Mouse (Mus musculus): ENCODE results near the gene Olfr1118. TPM values are rescaled to one million over a fixed set of nuclear protein-coding genes. Genes with fewer than 3 reads are reported as not detected.
"Not testable (repeated sequence)": the region's sequence is repeated elsewhere in the genome, so short reads cannot be mapped to it uniquely, and the experiment has no call there.

Olfr1118 gene
- polyA plus RNA-seq (2015; fragmentation: Nextera tagmentation; extraction: Ambion mirVana), result not detected in 2 replicates

DNA sequence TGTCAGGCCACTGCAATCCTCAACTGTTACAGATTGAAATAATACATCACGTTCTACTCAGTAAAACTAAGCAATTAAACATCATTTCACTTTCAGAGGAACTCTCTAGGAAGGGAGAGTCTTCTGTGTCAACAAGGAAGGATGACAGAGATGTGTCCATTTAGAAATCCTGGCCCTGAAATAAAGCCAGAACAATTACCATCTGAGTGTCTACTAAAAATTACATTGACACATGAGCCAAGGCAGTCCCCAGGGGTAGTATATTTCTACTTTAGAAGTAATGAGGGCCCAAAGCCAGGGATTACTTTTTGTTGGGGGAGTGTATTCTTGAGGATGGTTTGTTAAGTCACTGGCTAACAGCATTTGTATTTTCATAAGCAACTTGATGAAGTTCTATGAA lies at the start of gene Olfr1118:
Gene Olfr1118, plus strand, starts transcription at position 301 of the 400 bp plus-strand sequence.
- Histone ChIP-seq H3K9ac (no peak within 1 kb of the TSS), H3K4me3 (no peak within 1 kb of the TSS), H3K4me1 (no peaks in the 10 kb centered on the region), H3K27ac (no peak within 1 kb of the TSS), H3K36me3 (no peaks in the 10 kb centered on the region), H3K4me2 (replicated peaks) (no peak within 1 kb of the TSS), H3K27me3 (no peaks in the 10 kb centered on the region), H3K9me3 (no peaks in the 10 kb centered on the region)
- ATAC-seq (ENCODE audit: low FRiP score, low read depth), result no peak
- 70% methylated on average over 1 of the region's 1 CpGs for WGBS

GRCm38 (mm10) chr2:87267234-87267633 lies 40.1 kb upstream of the Olfr1118 start, which contains the start of gene Olfr1116:
TSS of gene Olfr1116 (plus strand) at chr2:87267534.
- Histone ChIP-seq H3K9me3 (0 out of 2 replicates have a peak, but pooled peaks cover 4% of the 10 kb centered on the region), H3K27me3 (no peaks in the 10 kb centered on the region), H3K27ac (no peak within 1 kb of the TSS), H3K9ac (no peak within 1 kb of the TSS), H3K4me1 (no peaks in the 10 kb centered on the region), H3K4me2 (replicated peaks) (no peak within 1 kb of the TSS), H3K4me3 (no peak within 1 kb of the TSS), H3K36me3 (no peaks in the 10 kb centered on the region)
- WGBS, result 91% methylated on average over 1 of the region's 1 CpGs
- ATAC-seq (ENCODE audit: low FRiP score, low read depth), result no peak

DNA sequence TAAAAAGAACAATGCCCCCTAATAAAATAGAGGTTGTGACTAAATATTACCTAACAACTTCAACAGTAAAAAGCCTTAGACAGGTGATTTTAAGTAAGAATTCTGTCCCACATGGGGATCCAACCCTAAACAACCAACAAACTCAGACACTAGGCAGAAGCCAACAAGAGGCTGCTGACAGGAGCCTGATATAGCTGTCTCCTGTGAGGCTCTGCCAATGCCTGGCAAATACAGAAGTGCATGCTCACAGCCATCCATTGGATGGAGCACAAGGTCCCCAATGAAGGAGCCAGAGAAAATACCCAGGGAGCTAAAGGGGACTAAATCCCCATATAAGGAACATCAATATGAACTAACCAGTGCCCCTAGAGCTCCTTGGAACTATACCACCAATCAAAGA lies 13.4 kb upstream of the Olfr1118 start:
- not testable (repeated sequence) for H3K9me3 ChIP-seq; H3K4me3 ChIP-seq; H3K36me3 ChIP-seq; H3K27ac ChIP-seq; H3K27me3 ChIP-seq; H3K4me2 ChIP-seq (replicated peaks); H3K4me1 ChIP-seq; H3K9ac ChIP-seq; ATAC-seq (ENCODE audit: low FRiP score, low read depth)

DNA sequence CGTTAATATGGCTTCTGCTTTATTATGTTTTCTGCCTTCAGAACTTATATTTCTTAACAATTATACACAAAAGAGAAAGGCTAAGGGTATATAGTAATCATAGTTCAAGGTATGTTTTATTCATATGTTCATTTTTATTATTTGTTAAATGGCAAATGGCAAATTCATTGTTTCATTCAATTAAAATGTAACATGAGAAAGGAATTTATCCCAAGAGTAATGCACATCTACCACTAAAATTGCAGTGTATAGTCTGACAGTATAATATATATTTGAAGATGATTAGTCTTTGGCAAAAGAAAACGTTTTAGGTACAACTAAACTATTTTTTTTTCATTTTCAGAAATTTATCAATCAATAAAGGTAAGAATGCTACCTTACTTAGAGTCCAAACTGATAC lies 47.1 kb downstream of the Olfr1118 start, which contains the start of gene Olfr1120:
Gene Olfr1120, plus strand, starts transcription at position 301 of the 400 bp plus-strand sequence.
- Histone ChIP-seq H3K4me2 (replicated peaks) (no peak within 1 kb of the TSS), H3K27me3 (no peaks in the 10 kb centered on the region), H3K4me1 (no peaks in the 10 kb centered on the region), H3K27ac (no peak within 1 kb of the TSS), H3K36me3 (no peaks in the 10 kb centered on the region), H3K9me3 (no peaks in the 10 kb centered on the region), H3K4me3 (no peak within 1 kb of the TSS), H3K9ac (no peak within 1 kb of the TSS)
- WGBS, result 60% methylated on average over 2 of the region's 2 CpGs
- no peak for ATAC-seq (ENCODE audit: low FRiP score, low read depth)

- not testable (repeated sequence) for H3K27ac ChIP-seq; H3K9ac ChIP-seq; H3K9me3 ChIP-seq; H3K4me3 ChIP-seq; H3K36me3 ChIP-seq; ATAC-seq (ENCODE audit: low FRiP score, low read depth); H3K4me2 ChIP-seq (replicated peaks); H3K4me1 ChIP-seq; H3K27me3 ChIP-seq
- 94% methylated on average over 2 of the region's 2 CpGs for WGBS
Measured at GRCm38 (mm10) chr2:87360121-87360520, 52.7 kb downstream of the Olfr1118 start.

Other genes with a start within 250 kb of the Olfr1118 start
- not detected in 2 replicates for gene Olfr1107, start 231.8 kb upstream of the Olfr1118 start, polyA plus RNA-seq (2015; fragmentation: Nextera tagmentation; extraction: Ambion mirVana)
- not detected in 2 replicates for gene Olfr1109, start 211.6 kb upstream of the Olfr1118 start, polyA plus RNA-seq (2015; fragmentation: Nextera tagmentation; extraction: Ambion mirVana)
- not detected in 2 replicates for gene Olfr259, start 193.0 kb upstream of the Olfr1118 start, polyA plus RNA-seq (2015; fragmentation: Nextera tagmentation; extraction: Ambion mirVana)
- gene Olfr1110, start 167.3 kb upstream of the Olfr1118 start, polyA plus RNA-seq (2015; fragmentation: Nextera tagmentation; extraction: Ambion mirVana), result not detected in 2 replicates
- gene Olfr1111, start 155.0 kb upstream of the Olfr1118 start, polyA plus RNA-seq (2015; fragmentation: Nextera tagmentation; extraction: Ambion mirVana), result not detected in 2 replicates
- gene Olfr1112, start 119.8 kb upstream of the Olfr1118 start, polyA plus RNA-seq (2015; fragmentation: Nextera tagmentation; extraction: Ambion mirVana), result not detected in 2 replicates
- not detected in 2 replicates for gene Olfr1113, start 98.6 kb upstream of the Olfr1118 start, polyA plus RNA-seq (2015; fragmentation: Nextera tagmentation; extraction: Ambion mirVana)
- gene Olfr1115, start 59.6 kb upstream of the Olfr1118 start, polyA plus RNA-seq (2015; fragmentation: Nextera tagmentation; extraction: Ambion mirVana), result not detected in 2 replicates
- not detected in 2 replicates for gene Olfr1116, start 40.0 kb upstream of the Olfr1118 start, polyA plus RNA-seq (2015; fragmentation: Nextera tagmentation; extraction: Ambion mirVana)
- gene Olfr1120, start 47.2 kb downstream of the Olfr1118 start, polyA plus RNA-seq (2015; fragmentation: Nextera tagmentation; extraction: Ambion mirVana), result not detected in 2 replicates
- not detected in 2 replicates for gene Olfr1121, start 62.3 kb downstream of the Olfr1118 start, polyA plus RNA-seq (2015; fragmentation: Nextera tagmentation; extraction: Ambion mirVana)
- not detected in 2 replicates for gene Olfr1122, start 78.3 kb downstream of the Olfr1118 start, polyA plus RNA-seq (2015; fragmentation: Nextera tagmentation; extraction: Ambion mirVana)
- not detected in 2 replicates for gene Olfr1123, start 109.1 kb downstream of the Olfr1118 start, polyA plus RNA-seq (2015; fragmentation: Nextera tagmentation; extraction: Ambion mirVana)
- 0.05 and 0.13 TPM in 2 replicates for gene Olfr1124, start 122.7 kb downstream of the Olfr1118 start, polyA plus RNA-seq (2015; fragmentation: Nextera tagmentation; extraction: Ambion mirVana)
- not detected in 2 replicates for gene Olfr1126, start 146.4 kb downstream of the Olfr1118 start, polyA plus RNA-seq (2015; fragmentation: Nextera tagmentation; extraction: Ambion mirVana)
- gene Pramel7, start 189.5 kb downstream of the Olfr1118 start, polyA plus RNA-seq (2015; fragmentation: Nextera tagmentation; extraction: Ambion mirVana), result not detected in 2 replicates
- not detected in 2 replicates for gene Pramel6, start 199.0 kb downstream of the Olfr1118 start, polyA plus RNA-seq (2015; fragmentation: Nextera tagmentation; extraction: Ambion mirVana)
- gene Olfr153, start 224.2 kb downstream of the Olfr1118 start, polyA plus RNA-seq (2015; fragmentation: Nextera tagmentation; extraction: Ambion mirVana), result not detected in 2 replicates
- not detected in 2 replicates for gene Olfr1128, start 238.0 kb downstream of the Olfr1118 start, polyA plus RNA-seq (2015; fragmentation: Nextera tagmentation; extraction: Ambion mirVana)